Mouse (Mus musculus) lung, postnatal 0 days (tissue): ENCODE data around the gene Coq2.

ENCODE experiments used
- CTCF ChIP-seq: IDR thresholded peaks from 2 replicates; pipeline ENCODE4 v1.5.1; 2016; ENCODE audit warnings: antibody characterized with exemption, mild to moderate bottlenecking
- EP300 ChIP-seq: IDR thresholded peaks from 2 replicates; pipeline ENCODE4 v1.6.1; 2016; ENCODE audit warnings: antibody characterized with exemption, mild to moderate bottlenecking, control low read depth

- no peak for TF ChIP-seq CTCF
- TF ChIP-seq EP300: no peak
Observed at GRCm38 (mm10) chr5:100706675-100707074, 31.7 kb upstream of the Coq2 start.
